Mouse (Mus musculus) mouse trophoblast stem cell (cell line): Measurements from ENCODE around the gene Oxsr1.
"Not testable (repeated sequence)": the region's sequence is repeated elsewhere in the genome, so short reads cannot be mapped to it uniquely, and the experiment has no call there.

ENCODE experiments used
- in situ Hi-C, 2 experiments: fragments of 300-500 bp; cut with MseI, MboI; formaldehyde crosslinking; loops; 2 replicates in 1 of 2; 3 replicates in 1 of 2; pipeline ENCODE4 v1.15.1; 2025

The Oxsr1 gene

DNA sequence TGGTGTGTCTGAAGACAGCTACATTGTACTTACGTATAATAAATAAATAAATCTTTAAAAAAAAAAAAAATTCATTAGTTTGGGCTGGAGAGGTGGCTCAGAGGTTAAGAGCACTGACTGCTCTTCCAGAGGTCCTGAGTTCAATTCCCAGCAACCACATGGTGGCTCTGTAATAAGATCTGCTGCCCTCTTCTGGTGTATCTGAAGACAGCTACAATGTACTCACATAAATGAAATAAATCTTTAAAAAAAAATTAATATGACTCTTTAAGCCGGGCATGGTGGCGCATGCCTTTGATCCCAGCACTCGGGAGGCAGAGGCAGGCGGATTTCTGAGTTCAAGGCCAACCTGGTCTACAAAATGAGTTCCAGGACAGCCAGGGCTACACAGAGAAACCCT is 47.4 kb downstream of the Oxsr1 start:
- in situ Hi-C loops, result not testable (repeated sequence)

DNA sequence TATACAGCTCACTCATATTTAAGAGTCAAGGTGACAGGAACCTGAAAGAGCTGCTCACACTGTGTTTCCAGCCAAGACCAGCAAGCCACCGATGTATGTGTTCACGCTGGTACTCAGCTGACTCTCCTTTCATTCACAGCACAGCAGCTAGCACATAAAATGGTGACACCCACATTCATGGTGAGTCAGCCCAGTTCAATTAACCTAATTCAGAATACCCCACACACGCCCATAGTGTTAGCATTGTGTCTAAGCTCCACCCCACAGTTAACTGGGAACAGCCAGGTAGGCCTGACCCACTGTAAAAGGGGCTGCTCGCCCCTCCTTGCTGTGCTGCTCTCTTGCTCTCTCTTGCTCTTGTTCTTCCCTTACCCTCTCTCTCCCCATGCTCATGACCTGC is 50.7 kb downstream of the Oxsr1 start:
- in situ Hi-C loops, result no loop called here

DNA sequence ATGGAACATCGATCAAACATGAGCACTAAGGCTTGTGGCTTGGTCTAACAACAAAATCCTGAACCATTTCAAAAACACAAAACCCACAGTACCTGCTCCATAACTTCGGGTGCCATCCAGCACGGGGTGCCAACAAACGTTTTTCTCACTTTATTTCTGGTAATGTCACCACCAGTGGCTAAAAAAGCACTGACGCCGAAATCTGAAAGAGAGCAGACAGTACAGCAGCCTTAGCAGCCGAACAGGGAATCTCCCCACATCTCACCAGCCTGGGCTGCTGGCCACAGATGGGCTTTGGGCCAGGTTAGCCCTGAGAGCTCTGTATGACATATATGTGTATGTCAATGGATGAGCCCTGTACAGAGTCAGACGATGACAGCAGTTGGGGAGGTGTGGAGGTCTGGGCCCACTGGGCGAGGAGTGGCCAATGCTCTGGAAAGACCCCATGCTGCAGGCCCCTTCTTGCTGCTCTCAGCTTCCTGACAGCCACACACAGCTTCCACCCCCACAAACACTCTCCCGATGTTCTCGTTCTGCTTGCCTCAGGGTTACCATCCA is 53.6 kb downstream of the Oxsr1 start:
- in situ Hi-C loops, result no loop called here

DNA sequence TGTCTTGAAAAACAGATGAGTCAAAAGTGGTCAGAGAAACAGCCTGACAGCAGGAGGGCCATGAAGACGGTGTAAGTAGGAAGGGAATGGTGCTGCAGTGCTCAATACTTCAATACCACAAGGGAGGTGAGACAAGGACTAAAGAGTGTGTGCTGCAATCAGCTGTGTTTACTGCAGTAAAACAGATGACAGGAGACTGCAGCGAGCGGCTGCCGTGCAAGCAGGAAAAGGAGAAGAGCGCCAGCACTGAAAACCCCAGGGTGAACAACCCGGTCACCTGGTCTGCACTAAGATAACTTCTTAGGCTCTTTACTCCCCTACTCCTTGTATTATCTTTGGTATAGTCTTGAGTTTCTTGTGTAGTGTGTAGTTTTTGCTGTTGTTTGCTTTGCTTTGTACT is 54.1 kb downstream of the Oxsr1 start:
- in situ Hi-C loops, result no loop called here

DNA sequence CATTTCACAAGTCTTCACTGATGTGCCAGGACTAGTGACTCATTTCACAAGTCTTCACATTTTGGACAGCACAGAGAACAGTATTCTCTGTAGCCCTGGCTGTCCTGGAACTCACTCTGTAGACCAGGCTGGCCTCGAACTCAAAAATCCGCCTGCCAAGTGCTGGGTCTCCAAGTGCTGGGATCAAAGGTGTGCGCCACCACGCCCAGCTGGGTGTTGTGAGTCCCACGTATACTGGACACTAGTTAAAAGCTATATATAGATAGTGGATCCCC is 56.2 kb downstream of the Oxsr1 start:
- in situ Hi-C loops, result not testable (repeated sequence)

DNA sequence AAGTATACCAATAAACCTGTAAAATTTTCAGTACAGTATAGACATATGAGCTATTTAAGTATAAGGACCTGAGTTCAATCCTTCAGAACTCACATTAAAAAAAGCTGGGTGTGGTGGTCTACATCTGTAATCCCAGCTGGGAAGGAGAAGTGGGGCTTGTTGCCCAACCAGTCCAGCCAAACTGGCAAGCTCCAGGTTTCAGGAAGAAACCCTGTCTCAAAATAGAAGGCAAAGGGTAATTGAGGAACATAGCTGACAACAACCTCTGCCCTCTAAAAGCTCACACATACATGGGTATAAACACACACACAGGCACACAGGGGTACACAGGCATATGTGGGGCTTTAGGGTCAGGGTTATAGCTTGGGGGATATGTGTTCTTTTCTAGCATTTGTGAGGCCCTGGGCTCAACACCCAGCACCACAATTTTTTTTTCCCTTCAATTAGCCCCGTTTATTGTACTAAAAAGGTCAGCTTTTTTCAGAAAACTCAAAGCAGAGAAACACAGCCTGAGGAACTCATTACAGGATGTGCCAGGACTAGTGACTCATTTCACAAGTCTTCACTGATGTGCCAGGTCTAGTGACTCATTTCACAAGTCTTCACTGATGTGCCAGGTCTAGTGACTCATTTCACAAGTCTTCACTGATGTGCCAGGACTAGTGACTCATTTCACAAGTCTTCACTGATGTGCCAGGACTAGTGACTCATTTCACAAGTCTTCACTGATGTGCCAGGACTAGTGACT is 56.7 kb downstream of the Oxsr1 start:
- in situ Hi-C loops, result not testable (repeated sequence)

DNA sequence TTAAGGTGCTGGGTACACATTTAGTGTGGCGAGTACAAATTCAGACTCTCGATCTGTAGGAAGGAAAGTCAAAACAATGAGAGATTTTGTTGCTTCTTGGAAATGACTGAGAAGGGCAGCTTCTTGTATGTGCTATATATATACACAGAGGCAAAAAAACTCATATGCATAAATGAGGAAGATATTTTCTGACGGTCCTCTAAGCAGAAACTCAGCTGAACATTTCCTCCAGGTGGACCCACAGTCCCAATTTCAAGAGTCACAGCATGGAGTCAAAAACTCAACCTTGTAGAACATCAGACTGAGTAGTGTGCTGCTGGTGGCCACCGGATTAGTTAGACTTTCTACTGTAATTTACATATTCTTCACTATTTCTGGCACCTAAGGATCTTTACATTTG is 59.2 kb downstream of the Oxsr1 start:
- in situ Hi-C loops, result no loop called here

DNA sequence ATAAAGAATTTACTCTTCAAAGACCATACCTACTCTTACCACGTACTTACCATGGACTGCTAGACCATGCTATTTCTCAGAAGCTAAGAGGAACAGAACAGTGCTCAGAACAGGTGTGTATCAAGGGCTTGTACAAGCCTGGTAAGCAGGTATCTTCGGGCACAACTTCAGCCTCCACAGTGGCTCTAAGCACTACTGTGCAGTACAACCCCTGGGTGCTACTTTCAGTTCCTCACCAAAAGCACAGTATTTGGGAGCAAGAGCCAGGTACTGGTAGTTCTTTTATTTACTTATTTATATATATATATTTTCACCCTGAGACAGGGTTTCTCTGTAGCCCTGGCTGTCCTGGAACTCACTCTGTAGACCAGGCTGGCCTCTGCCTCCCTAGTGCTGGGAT is 61.4 kb downstream of the Oxsr1 start:
- in situ Hi-C loops, result no loop called here

DNA sequence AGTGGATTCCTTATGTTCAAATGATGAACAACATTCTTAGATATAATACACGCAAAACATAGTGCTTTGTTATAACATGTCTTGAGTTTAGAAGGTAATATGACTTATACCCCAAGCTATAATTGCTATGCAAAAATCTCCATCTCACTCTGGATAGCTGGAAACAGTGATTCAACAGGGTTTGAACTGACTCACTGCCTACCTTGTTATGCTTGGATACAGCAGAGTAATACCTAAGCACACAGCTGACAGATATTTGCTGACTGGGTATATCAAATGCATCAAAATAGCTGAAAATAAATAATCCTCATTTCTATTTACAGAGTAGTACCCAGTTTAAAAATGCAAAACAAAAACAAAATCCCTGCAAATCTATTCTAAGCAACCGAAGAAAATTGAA is 63.4 kb downstream of the Oxsr1 start:
- in situ Hi-C loops, result no loop called here

DNA sequence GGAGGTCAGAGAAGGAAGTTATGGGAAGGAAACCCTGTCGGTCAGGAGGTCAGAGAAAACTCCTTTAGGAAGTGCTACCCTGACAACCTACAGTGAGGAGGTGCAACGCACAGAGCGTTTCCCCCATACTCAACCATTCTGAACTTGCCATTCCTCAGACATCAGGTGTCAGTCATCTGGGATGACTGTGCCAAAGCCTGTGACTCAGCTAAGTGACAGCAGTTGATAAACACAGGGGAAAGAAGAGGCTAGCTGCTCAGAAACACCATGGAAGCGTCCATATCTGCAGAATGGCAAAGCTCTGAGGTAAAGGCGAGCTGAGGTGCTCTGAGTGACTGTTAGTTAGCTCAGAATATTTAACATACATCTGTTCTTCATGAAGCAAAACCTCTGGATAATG is 64.1 kb downstream of the Oxsr1 start:
- in situ Hi-C loops, result no loop called here

DNA sequence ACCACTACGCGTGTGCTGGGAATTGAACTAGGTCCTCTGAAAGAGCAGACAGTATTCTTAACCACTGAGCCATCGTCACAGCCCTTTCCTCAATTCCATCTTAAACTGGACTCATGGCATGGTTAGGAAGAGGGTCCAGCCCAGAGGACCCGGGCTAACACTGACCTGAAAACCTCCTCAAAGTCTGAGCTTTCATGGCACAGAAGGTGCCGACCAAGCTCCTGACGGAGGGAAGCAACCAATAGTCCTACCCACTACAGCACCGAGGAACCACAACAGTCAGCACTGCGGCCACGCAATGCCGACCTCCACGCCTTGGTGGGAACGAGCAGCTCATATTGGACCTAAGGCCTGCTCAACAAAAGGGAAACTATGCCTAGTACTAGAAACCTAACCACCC is 66.1 kb downstream of the Oxsr1 start:
- in situ Hi-C loops, result no loop called here

DNA sequence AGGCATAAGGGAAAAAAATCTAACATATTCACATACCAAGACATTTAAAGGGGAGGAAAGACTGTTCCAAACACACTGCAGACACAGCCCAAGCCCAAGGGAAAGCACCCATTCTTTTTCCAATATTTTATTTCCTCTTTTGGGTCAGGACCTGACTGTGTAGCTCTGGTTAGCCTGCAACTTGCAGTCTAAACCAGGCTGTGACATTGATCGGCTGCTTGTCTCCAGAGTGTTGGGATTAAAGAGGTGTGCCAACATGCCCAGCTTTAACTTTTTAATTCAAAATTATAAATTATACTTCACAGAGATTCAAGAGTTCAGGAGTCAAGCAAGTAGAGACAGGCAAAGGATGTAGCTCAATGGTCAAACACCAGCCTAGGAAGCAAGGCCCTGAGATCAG is 67.1 kb downstream of the Oxsr1 start:
- in situ Hi-C loops, result no loop called here

DNA sequence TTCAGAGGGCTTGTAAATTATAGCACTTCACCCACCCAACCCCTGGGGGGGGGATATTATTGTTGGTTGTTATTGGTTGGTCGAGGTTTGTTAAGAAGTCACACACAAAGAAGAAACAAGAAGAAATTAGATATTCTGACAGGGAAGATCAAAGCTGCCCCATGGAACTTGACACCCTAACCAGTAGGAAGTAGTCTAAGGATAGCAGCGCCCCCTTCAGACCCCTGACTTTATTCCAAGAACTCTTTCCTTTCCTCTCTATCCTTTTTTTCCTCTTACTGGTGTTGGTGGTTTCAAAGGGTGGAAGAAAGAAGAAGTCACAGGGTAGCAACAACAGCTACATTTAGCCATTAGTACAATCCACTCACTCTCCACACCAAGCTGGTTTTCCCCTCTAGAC is 68.0 kb downstream of the Oxsr1 start:
- in situ Hi-C loops, result no loop called here

DNA sequence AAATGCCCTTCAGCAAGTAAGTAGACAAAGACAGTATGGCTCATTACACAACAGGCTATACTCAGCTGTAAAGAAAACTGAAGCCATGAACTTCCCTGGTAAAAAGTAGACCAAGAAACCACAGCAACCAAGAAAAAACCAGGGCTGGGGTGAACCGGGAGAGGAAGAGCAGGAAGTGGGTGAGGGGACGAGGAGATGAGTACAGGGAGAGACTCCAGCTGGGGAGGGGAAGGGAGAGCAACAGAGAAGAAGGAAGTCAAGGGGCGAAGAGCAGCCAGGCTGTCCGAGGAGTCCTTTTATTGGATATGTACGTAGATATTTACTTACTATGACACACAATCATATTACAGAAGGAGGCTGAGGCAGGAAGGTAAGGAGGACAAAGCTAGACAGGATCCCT is 74.2 kb downstream of the Oxsr1 start:
- in situ Hi-C loops, result no loop called here

DNA sequence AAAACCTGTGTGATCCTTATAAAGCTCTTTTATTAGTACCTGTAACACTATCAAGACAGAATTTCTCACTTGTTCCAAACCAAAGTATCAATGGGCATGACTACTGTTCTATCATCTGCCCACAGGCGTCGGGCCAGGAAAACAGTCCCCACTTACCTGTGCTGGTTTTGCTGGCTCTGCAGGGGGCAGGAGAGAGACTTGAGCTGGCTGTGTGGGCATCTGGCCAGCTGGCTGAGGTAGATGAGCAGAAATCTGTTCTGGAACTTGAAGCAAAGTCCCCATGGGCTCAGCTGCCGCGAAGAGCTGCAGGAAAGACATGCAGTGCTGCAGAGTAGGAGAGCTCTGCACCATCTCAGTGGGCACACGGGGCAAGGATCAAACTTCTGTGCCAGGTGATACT is 75.4 kb downstream of the Oxsr1 start:
- in situ Hi-C loops, result no loop called here

DNA sequence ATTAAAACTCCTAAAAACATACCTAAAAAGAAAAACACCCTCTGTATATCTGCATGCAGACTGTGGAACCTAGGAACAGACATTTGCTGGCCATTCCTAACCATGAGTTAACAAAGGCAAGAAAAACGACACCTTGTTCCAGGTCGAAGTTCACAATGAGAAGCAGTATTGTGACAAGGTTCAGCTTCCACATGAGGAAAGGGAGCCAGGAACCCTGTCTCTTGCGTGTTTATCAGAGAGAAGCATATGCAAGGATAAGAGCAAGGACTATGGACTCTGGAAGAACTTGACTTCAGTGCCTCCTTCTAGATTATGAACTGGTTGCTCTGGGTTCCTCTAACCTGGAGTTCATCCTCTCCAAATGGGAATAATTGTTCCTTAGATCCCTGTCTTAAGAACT is 78.2 kb downstream of the Oxsr1 start:
- in situ Hi-C loops, result no loop called here

DNA sequence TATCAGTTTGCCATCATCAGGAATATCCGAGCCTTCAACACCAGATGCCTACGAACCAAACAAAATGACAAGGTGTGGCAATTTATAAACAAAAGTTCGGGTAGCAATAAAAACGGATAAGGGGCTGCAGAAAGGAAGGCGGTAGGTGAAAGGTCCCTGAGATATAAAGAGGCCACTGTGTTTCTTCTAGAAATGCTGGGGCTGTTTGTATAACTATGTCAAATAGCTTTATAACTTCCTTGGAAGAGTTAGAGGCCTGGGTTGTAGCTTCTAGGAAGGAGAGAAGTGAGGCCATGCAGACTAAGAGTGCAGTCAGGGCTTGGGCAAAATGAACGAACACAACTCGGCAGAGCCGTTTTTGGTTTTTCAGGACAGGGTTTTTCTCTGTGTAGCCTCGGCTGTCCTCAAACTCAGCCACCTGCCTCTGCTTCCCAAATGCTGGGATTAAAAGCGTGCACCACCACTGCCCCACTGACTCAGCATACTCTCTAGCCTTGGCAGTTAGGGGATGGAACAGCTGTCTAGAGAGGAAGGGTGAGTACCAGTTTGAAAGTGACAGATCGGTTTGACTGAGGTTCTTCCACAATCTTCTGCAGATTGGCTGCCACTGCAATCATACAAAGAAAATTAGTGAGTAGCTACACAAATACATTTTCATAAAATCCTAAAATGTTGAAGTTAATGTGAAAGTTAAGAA is 80.9 kb downstream of the Oxsr1 start:
- in situ Hi-C loops, result no loop called here

DNA sequence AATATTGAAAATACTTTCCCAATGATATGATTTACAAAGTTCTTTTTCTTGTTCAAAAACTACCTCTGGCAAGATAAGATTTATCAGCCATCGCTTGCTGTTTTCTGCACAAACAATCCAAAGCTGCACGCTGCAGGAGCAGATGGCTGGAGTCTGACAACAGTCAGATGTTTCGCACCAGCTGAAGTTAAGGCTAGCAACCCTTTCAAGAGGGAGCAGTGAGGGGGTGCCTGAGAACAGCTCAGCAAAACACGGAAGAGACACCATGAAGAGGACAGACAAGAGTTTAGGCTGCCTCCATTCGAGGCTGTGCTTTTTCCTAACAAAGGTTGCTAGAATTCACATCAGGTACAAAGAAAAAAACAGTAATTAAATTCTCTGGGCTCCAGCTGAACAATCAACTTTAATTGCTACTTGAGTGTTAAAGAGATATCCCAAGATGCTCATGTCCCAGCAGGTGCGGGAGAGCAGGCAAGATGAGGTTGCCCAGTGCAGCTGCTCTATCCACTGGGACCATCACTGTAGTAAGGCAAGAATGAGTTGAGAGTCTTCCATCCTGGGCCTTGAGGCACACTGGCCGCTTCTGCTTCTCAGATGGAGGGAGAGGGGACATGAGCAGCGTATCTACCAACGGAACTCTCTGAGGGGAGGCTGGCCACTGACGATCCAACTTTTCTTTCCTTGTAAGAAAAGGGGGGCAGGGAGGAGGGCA is 81.8 kb downstream of the Oxsr1 start:
- in situ Hi-C loops, result no loop called here

DNA sequence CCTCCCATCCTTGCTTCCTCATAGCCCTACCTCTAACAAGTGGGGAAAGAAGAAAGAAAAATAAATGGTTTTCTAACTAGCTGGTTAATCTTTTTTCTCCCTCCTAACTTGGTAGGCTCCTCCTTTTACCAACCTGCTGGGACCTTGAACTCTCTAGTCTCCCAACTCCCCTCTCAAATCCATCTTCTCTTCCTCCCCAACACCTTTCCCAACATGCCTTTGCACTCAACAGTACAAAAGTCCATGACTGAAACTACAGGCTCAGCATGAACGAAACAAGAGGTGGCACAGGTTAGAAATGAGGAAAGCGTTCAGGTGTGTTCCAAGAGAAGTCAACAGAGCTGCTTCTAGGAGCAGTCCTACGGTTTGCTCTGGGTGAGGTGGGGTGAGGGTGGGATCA is 83.0 kb downstream of the Oxsr1 start:
- in situ Hi-C loops, result no loop called here

DNA sequence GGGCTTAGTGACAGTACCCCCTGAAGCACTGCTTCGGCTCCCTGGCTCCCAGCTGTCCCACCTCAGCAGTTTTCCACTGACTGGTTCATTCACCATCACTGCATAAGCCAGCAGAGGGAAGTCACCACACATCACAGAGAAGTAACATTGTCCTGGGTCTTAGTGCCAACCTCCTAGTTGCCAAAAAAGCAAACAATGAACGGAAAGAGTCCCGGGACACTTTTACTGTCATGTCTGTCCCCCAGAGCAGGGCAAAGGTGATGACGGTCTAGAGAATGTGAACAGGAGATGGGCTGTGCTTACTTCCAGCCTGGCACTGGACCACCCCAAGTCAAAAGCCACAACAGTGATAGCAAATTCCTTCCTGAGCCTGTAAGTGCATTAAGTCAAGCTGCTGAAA is 83.4 kb downstream of the Oxsr1 start:
- in situ Hi-C loops, result no loop called here

DNA sequence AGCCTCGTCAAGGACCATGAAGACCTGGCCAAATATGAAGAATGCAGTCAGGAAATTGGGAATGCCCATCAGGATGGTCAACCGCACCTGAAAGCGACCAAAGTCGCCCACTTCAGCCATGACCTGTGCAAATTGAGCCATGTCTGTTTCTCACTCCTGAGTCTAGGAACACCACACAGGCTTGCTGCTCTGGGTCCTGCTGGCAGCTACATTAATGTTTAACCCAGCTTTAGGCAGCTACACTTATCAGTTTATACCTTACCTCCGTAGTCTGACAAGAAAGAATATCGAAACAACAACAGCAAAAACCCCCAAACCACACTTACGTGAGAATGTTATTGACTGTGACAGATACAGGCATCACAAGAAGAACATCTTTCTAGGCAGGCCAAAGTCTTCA is 90.7 kb downstream of the Oxsr1 start:
- in situ Hi-C loops, result no loop called here

DNA sequence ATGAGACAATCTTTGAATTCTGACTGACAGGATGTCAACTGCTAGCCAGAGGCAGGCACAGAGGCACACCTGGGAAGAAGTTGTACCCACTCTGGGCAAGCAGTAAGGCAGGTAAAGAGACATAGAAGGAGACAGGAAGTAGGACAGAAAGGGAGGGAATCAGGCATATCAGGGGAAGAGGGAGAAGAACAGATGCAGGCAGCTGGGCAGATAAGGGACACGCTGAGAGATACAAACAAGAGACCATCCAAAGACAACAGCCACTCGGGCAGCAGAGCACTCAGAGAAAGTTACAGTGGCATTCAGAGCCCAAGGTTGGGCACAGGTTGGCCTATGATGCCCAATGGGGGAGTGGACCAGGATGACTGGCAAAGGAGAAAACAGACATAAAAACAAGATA is 91.4 kb downstream of the Oxsr1 start:
- in situ Hi-C loops, result no loop called here

DNA sequence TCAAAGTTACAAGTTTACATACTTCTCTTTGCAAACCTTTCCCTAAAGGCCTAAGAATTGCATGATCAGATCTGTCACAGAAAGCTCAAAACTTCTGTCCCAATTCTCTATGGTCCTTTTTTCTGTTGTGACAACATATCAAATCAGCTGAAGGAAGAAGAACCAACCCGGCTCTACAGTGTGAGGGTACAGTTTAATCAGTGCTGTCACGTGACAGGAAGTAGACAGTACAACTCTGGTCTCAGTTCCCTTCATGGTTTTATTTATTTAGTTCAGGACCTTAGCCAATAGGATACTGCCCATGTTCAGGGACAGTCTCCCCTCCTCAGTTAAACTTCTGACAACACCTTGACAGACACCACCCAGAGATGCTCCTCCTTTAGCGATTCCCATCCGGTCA is 102.0 kb downstream of the Oxsr1 start:
- in situ Hi-C loops, result no loop called here
